Mouse (Mus musculus): ENCODE measurements around the gene Gm11172. TPM values are rescaled to one million over a fixed set of nuclear protein-coding genes. Genes with fewer than 3 reads are reported as not detected.
A peak's percentile ranks its signal among the peaks of the same experiment; 100 is the strongest.
"Not testable (repeated sequence)": the region's sequence is repeated elsewhere in the genome, so short reads cannot be mapped to it uniquely, and the experiment has no call there.

The Gm11172 gene
- polyA plus RNA-seq, 1 experiment from 2014 or later: not detected

- H3K9me3 ChIP-seq (replicated peaks): no peaks in the 10 kb centered on the region
- no peaks in the 10 kb centered on the region for H3K36me3 ChIP-seq
- H3K27me3 ChIP-seq: no peaks in the 10 kb centered on the region
- H3K4me3 ChIP-seq (replicated peaks): no peak overlapping the region
- H3K9ac ChIP-seq: no peak overlapping the region
- H3K4me2 ChIP-seq (replicated peaks): no peak overlapping the region
- no peak for ATAC-seq (ENCODE audit: insufficient number of reproducible peaks, low FRiP score, low TSS enrichment, low read depth)
- H3K4me1 ChIP-seq: peaks cover 44% of the 10 kb centered on the region
- WGBS: 48% methylated on average over 4 of the region's 4 CpGs
- H3K27ac ChIP-seq (replicated peaks): peak overlapping the region; percentile 89
Observed at GRCm38 (mm10) chr16:10850905-10851304, 38.2 kb downstream of the Gm11172 start.

- H3K9me3 ChIP-seq (replicated peaks); H3K4me2 ChIP-seq (replicated peaks); H3K27ac ChIP-seq (replicated peaks); H3K4me3 ChIP-seq (replicated peaks); H3K36me3 ChIP-seq; H3K9ac ChIP-seq; ATAC-seq (ENCODE audit: insufficient number of reproducible peaks, low FRiP score, low TSS enrichment, low read depth); H3K27me3 ChIP-seq: not testable (repeated sequence)
- WGBS: 90% methylated on average over 10 of the region's 10 CpGs
- peaks cover 38% of the 10 kb centered on the region for H3K4me1 ChIP-seq
Observed at GRCm38 (mm10) chr16:10852216-10852615, 39.5 kb downstream of the Gm11172 start.

- H3K27me3 ChIP-seq: no peaks in the 10 kb centered on the region
- H3K9me3 ChIP-seq (replicated peaks): no peaks in the 10 kb centered on the region
- H3K27ac ChIP-seq (replicated peaks): no peak overlapping the region
- H3K4me1 ChIP-seq: peaks cover 11% of the 10 kb centered on the region; the same call in 1 of the 2 replicates
- H3K4me3 ChIP-seq (replicated peaks): no peak overlapping the region
- H3K9ac ChIP-seq: no peak overlapping the region
- H3K4me2 ChIP-seq (replicated peaks): no peak overlapping the region
- WGBS: 85% methylated on average over 7 of the region's 7 CpGs
- H3K36me3 ChIP-seq: no peaks in the 10 kb centered on the region
- ATAC-seq (ENCODE audit: insufficient number of reproducible peaks, low FRiP score, low TSS enrichment, low read depth): no peak
Observed at GRCm38 (mm10) chr16:10859726-10860245, 47.1 kb downstream of the Gm11172 start.

GRCm38 (mm10) chr16:10861408-10861807 lies 48.7 kb downstream of the Gm11172 start:
- no peak for ATAC-seq (ENCODE audit: insufficient number of reproducible peaks, low FRiP score, low TSS enrichment, low read depth)
- Histone ChIP-seq H3K4me2 (replicated peaks) (no peak overlapping the region), H3K9ac (no peak overlapping the region), H3K4me3 (replicated peaks) (no peak overlapping the region), H3K27me3 (no peaks in the 10 kb centered on the region), H3K4me1 (peaks cover 23% of the 10 kb centered on the region), H3K9me3 (replicated peaks) (no peaks in the 10 kb centered on the region), H3K27ac (replicated peaks) (no peak overlapping the region), H3K36me3 (no peaks in the 10 kb centered on the region)
- WGBS: 67% methylated on average over 3 of the region's 3 CpGs

Other genes with a start within 250 kb of the Gm11172 start
- gene Socs1, start 27.4 kb upstream of the Gm11172 start, polyA plus RNA-seq (2015; fragmentation: Nextera tagmentation; extraction: Ambion mirVana): 15.3 and 15.4 TPM in 2 replicates
- not detected in 2 replicates for gene Tnp2, start 24.3 kb upstream of the Gm11172 start, polyA plus RNA-seq (2015; fragmentation: Nextera tagmentation; extraction: Ambion mirVana)
- not detected in 2 replicates for gene Prm3, start 22.0 kb upstream of the Gm11172 start, polyA plus RNA-seq (2015; fragmentation: Nextera tagmentation; extraction: Ambion mirVana)
- not detected in 2 replicates for gene Prm2, start 16.8 kb upstream of the Gm11172 start, polyA plus RNA-seq (2015; fragmentation: Nextera tagmentation; extraction: Ambion mirVana)
- gene Prm1, start 7.1 kb upstream of the Gm11172 start, polyA plus RNA-seq (2015; fragmentation: Nextera tagmentation; extraction: Ambion mirVana): not detected in 2 replicates
- 3.0 and 3.3 TPM in 2 replicates for gene Rmi2, start 22.1 kb downstream of the Gm11172 start, polyA plus RNA-seq (2015; fragmentation: Nextera tagmentation; extraction: Ambion mirVana)
- 43.4 and 44.4 TPM in 2 replicates for gene Snn, start 248.0 kb downstream of the Gm11172 start, polyA plus RNA-seq (2015; fragmentation: Nextera tagmentation; extraction: Ambion mirVana)

All from embryonic facial prominence, embryonic 15.5 days (tissue).